Mouse (Mus musculus) heart, adult 2 months (tissue): Measurements from ENCODE around the gene Bmp2k. TPM values are rescaled to one million over a fixed set of nuclear protein-coding genes. Genes with fewer than 3 reads are reported as not detected.

Experiments
- DNase-seq, 2 experiments: peaks; one replicate each; pipeline ENCODE4 v3.0.0; 2021
- H3K27ac ChIP-seq: fragments of 200-600 bp; 2 replicates; pipeline ENCODE4 v1.8.1; 2022
- H3K27me3 ChIP-seq: fragments of 200-500 bp; 2 replicates; pipeline ENCODE4 v1.6.1; 2012; ENCODE audit warnings: mild to moderate bottlenecking, low read length, inconsistent platforms, mixed read lengths; ENCODE audit not compliant: control insufficient read depth, insufficient read depth
- H3K36me3 ChIP-seq: fragments of 200-500 bp; 2 replicates; pipeline ENCODE4 v1.6.1; 2012; ENCODE audit warnings: low read length, inconsistent platforms; ENCODE audit not compliant: control insufficient read depth, insufficient read depth
- H3K4me1 ChIP-seq: fragments of 200-500 bp; 2 replicates; pipeline ENCODE4 v1.6.1; 2011; ENCODE audit warnings: low read length; ENCODE audit not compliant: control insufficient read depth, insufficient read depth
- H3K4me3 ChIP-seq: fragments of 200-600 bp; 2 replicates; pipeline ENCODE4 v1.8.1; 2022
- H3K79me2 ChIP-seq: fragments of 200-500 bp; replicated peaks from 2 replicates; pipeline ENCODE4 v1.6.1; 2012; ENCODE audit warnings: mild to moderate bottlenecking, inconsistent platforms, low read length, moderate library complexity, mixed read lengths; ENCODE audit not compliant: control insufficient read depth, insufficient read depth
- H3K9ac ChIP-seq: fragments of 200-500 bp; 2 replicates; pipeline ENCODE4 v1.6.1; 2012; ENCODE audit warnings: low read depth, mild to moderate bottlenecking, control low read depth, inconsistent platforms, low read length, mixed read lengths
- CTCF ChIP-seq: fragments of 200-600 bp; IDR thresholded peaks from 2 replicates; pipeline ENCODE4 v1.8.1; 2022; ENCODE audit warnings: antibody characterized with exemption, mild to moderate bottlenecking, moderate library complexity
- EP300 ChIP-seq: fragments of 200-500 bp; IDR thresholded peaks from 2 replicates; pipeline ENCODE4 v1.6.1; 2011; ENCODE audit warnings: low read depth, low read length, control low read depth; ENCODE audit not compliant: insufficient read depth
- POLR2A ChIP-seq: fragments of 200-500 bp; IDR thresholded peaks from 2 replicates; pipeline ENCODE4 v1.6.1; 2011; ENCODE audit warnings: mild to moderate bottlenecking, low read depth, low read length, control low read depth; ENCODE audit not compliant: insufficient read depth
- WGBS: fragments of 180-500 bp; shearing (Covaris S2); methylation state at CpG from one replicate; pipeline ENCODE4 v1.1.7; 2018; 5-methylcytosine and 5-hydroxymethylcytosine counted together
- intact Hi-C: fragments of 180-260 bp; cut with DNase I; formaldehyde crosslinking; loops from one replicate; pipeline ENCODE4 v1.15.1; 2025
- polyA plus RNA-seq: library from polyadenylated mRNA; depleted of rRNA; stranded (reverse); fragments of >200 nt; gene quantifications from 2 replicates; pipeline ENCODE4 v1.2.3, GENCODE M21; 2012
- total RNA-seq, 2 experiments: library from RNA; stranded (reverse); gene quantifications; 2 replicates each; pipeline ENCODE4 v1.2.3; 2021

The Bmp2k gene
- total and polyA plus RNA-seq, 3 experiments, result 2.9 to 8.4 (median 6.7) TPM

- Histone ChIP-seq H3K4me3 (no peak overlapping the region), H3K4me1 (no peaks in the 10 kb centered on the region), H3K9ac (no peak overlapping the region), H3K27ac (no peak overlapping the region), H3K36me3 (no peaks in the 10 kb centered on the region), H3K79me2 (no peaks in the 10 kb centered on the region), H3K27me3 (no peaks in the 10 kb centered on the region)
- TF ChIP-seq POLR2A, result no peak
- TF ChIP-seq CTCF, result no peak
- no peak for TF ChIP-seq EP300
- WGBS, result 85% methylated on average over 8 of the region's 8 CpGs
- no peak for DNase-seq
- intact Hi-C loops, result no loop called here
Observed at GRCm38 (mm10) chr5:97099954-97100353, 102.5 kb downstream of the Bmp2k start.

- DNase-seq, result no peak
- Histone ChIP-seq H3K4me1 (peaks cover 3% of the 10 kb centered on the region), H3K9ac (no peak overlapping the region), H3K79me2 (no peaks in the 10 kb centered on the region), H3K36me3 (no peaks in the 10 kb centered on the region), H3K4me3 (no peak overlapping the region), H3K27me3 (no peaks in the 10 kb centered on the region), H3K27ac (no peak overlapping the region)
- intact Hi-C loops, result no loop called here
- no peak for TF ChIP-seq CTCF
- TF ChIP-seq POLR2A, result no peak
- TF ChIP-seq EP300, result no peak
- WGBS, result 92% methylated on average over 5 of the region's 5 CpGs
Observed at GRCm38 (mm10) chr5:97108333-97108732, 110.8 kb downstream of the Bmp2k start.

GRCm38 (mm10) chr5:97110133-97110532 lies 112.6 kb downstream of the Bmp2k start:
- H3K4me1 ChIP-seq, result peaks cover 3% of the 10 kb centered on the region
- WGBS, result 81% methylated on average over 2 of the region's 2 CpGs
- H3K27me3 ChIP-seq, result no peaks in the 10 kb centered on the region
- no peak overlapping the region for H3K9ac ChIP-seq
- TF ChIP-seq CTCF, result no peak
- TF ChIP-seq EP300, result no peak
- no peak for TF ChIP-seq POLR2A
- H3K27ac ChIP-seq, result no peak overlapping the region
- H3K36me3 ChIP-seq, result no peaks in the 10 kb centered on the region
- H3K79me2 ChIP-seq, result no peaks in the 10 kb centered on the region
- intact Hi-C loops, result loop anchor here (5.0 kb wide), 1 partner anchor 113 kb away; the partner anchor contains the start of gene Bmp2k
- no peak overlapping the region for H3K4me3 ChIP-seq
- DNase-seq, result no peak

DNA sequence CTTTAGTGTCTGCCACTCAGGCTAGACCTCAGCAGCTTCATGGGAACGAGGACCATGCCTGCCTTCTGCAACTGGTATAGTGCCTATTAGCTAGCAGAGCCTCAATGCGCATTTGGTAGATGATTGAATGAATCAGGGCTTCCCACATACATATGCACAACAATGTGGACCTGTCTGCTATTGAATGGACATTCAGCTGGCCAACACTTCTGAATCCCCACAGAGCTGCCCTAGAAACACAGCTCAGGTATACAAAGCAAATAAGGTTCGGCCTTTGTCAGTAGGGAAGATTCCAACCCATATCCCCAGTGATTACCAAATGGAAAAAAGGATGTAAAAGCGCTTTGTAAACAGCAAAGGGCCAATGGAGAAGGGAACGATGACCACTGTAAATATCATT lies 113.2 kb downstream of the Bmp2k start:
- Histone ChIP-seq H3K79me2 (no peaks in the 10 kb centered on the region), H3K27ac (peak overlapping the region; percentile 47; the same call in 1 of the 2 replicates), H3K36me3 (no peaks in the 10 kb centered on the region), H3K27me3 (no peaks in the 10 kb centered on the region), H3K4me1 (peaks cover 3% of the 10 kb centered on the region), H3K4me3 (peak overlapping the region; percentile 90), H3K9ac (no peak overlapping the region; the same call in 1 of the 2 replicates)
- TF ChIP-seq EP300, result no peak
- no peak for TF ChIP-seq CTCF
- no peak for TF ChIP-seq POLR2A
- intact Hi-C loops, result loop anchor here (5.0 kb wide), 1 partner anchor 113 kb away; the partner anchor contains the start of gene Bmp2k
- no peak for DNase-seq
- WGBS, result 23% methylated on average over 5 of the region's 5 CpGs

GRCm38 (mm10) chr5:97111207-97111910 lies 113.9 kb downstream of the Bmp2k start, which contains the start of gene Paqr3:
Paqr3 (minus strand) TSS chr5:97111596.
- under 1% methylated on average over 61 of the region's 62 CpGs for WGBS
- peak; percentile 97 to 99 for DNase-seq
- no peaks in the 10 kb centered on the region for H3K27me3 ChIP-seq
- peak within 1 kb of the TSS; percentile 78 for H3K9ac ChIP-seq
- peaks cover 3% of the 10 kb centered on the region for H3K4me1 ChIP-seq
- peak within 1 kb of the TSS; percentile 47 for H3K27ac ChIP-seq
- intact Hi-C loops, result loop anchor here (5.0 kb wide), 1 partner anchor 114 kb away; the partner anchor contains the start of gene Bmp2k
- H3K79me2 ChIP-seq, result no peaks in the 10 kb centered on the region
- H3K4me3 ChIP-seq, result peak within 1 kb of the TSS; percentile 90
- TF ChIP-seq EP300 (no peak), POLR2A (no peak; the same call in 1 of the 2 replicates), CTCF (no peak)
- no peaks in the 10 kb centered on the region for H3K36me3 ChIP-seq

GRCm38 (mm10) chr5:97124977-97125376 lies 127.5 kb downstream of the Bmp2k start:
- Histone ChIP-seq H3K79me2 (no peaks in the 10 kb centered on the region), H3K27ac (no peak overlapping the region), H3K4me3 (no peak overlapping the region), H3K36me3 (no peaks in the 10 kb centered on the region), H3K9ac (no peak overlapping the region), H3K4me1 (no peaks in the 10 kb centered on the region), H3K27me3 (no peaks in the 10 kb centered on the region)
- TF ChIP-seq POLR2A (no peak), CTCF (no peak), EP300 (no peak)
- intact Hi-C loops, result loop anchor here (5.0 to 10.0 kb wide), 3 partner anchors 820 to 1737 kb away; no protein-coding TSS in a partner anchor
- WGBS, result 68% methylated on average over 12 of the region's 12 CpGs
- no peak for DNase-seq
